Mouse (Mus musculus) gastrocnemius, adult 2 months (tissue): ENCODE results near the gene Ambp. TPM values are rescaled to one million over a fixed set of nuclear protein-coding genes. Genes with fewer than 3 reads are reported as not detected.
A peak's percentile ranks its signal among the peaks of the same experiment; 100 is the strongest.

Source experiments
- DNase-seq: peaks from one replicate; pipeline ENCODE4 v3.0.0; 2022
- H3K27ac ChIP-seq: fragments of 200-600 bp; 2 replicates; pipeline ENCODE4 v1.8.1; 2022; ENCODE audit warnings: mild to moderate bottlenecking
- H3K4me3 ChIP-seq: fragments of 200-600 bp; 2 replicates; pipeline ENCODE4 v1.8.1; 2022; ENCODE audit warnings: mild to moderate bottlenecking, moderate library complexity
- CTCF ChIP-seq: fragments of 200-600 bp; IDR thresholded peaks from 2 replicates; pipeline ENCODE4 v1.8.1; 2022; ENCODE audit warnings: antibody characterized with exemption, mild to moderate bottlenecking, moderate library complexity
- intact Hi-C: fragments of 180-260 bp; cut with DNase I; formaldehyde crosslinking; loops from one replicate; pipeline ENCODE4 v1.15.1; 2025
- total RNA-seq, 2 experiments: library from RNA; stranded (reverse); gene quantifications; 2 replicates each; pipeline ENCODE4 v1.2.3; 2021

Gene Ambp
- total RNA-seq, 2 experiments from 2014 or later: not detected

GRCm38 (mm10) chr4:63158192-63158591, 3.6 kb upstream of the Ambp start:
- DNase-seq: no peak
- Histone ChIP-seq H3K4me3 (no peak overlapping the region), H3K27ac (no peak overlapping the region)
- no peak for TF ChIP-seq CTCF
- intact Hi-C loops: loop anchor here (2.0 kb wide), 1 partner anchor 57 kb away; the partner anchor contains the start of gene Col27a1

DNA sequence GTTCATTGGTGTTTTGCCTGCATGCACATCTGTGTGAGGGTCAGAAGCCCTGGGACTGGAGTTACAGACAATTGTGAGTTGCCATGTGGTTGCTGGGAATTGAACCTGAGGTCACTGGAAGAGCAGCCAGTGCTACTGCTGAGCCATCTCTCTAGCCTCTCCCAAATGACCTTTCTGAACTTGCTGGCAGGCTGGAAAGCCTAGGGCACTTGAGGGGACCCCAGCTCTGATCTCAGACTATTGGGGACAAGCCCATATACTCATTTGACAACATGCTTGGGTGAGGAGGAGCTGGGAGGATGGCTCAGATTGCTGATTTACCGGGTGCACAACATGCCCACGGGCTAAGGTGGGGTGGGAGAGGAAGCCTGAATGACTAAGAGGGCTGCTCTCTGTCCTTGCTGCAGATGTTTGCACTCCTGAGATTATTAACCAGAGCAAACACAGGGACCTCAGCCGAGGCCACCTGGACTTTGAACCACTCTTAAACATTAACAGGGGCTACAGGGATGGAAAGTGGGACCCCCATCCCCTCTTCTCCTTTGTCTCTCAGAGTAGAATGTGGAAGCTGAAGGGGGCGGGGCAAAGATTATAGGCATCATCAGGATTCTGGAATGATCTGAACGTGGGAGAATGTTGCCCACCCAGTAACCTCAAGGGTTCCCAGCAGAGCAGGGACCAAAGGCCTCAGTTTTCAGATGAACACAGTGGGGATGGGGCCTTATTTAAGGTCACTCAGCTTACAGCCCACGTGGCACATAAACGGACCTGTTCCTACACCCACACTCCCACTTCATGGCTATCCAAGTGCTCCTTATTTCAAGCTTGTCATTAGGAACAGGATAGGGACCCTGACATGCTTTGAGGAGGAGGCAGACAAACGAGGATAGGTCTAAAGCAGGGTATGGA, 2.4 kb upstream of the Ambp start:
- Histone ChIP-seq H3K4me3 (no peak overlapping the region), H3K27ac (no peak overlapping the region)
- DNase-seq: no peak
- no peak for TF ChIP-seq CTCF
- intact Hi-C loops: no loop called here

DNA sequence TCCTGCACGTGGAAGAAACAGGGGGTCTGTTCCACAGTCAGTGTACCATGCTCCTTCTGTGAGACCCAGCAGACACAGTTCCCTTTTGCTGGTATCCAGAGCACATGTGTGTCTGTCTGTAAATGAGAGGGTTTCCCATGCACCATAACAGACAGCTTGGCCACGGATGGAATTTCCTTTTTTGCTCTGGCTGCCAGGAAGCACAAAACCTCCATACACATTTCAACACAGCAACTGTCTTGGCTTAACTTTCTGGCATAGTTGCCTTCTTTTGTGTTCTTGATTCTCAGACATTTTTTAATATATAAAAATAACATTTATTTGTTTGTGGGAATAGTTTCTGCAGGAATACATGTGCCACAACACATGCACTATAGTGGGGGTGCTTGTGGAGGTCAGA, 997 bp upstream of the Ambp start:
- no peak overlapping the region for H3K27ac ChIP-seq
- intact Hi-C loops: no loop called here
- no peak for DNase-seq
- no peak for TF ChIP-seq CTCF
- no peak overlapping the region for H3K4me3 ChIP-seq

- no peak overlapping the region for H3K4me3 ChIP-seq
- no peak for DNase-seq
- intact Hi-C loops: no loop called here
- H3K27ac ChIP-seq: no peak overlapping the region
- TF ChIP-seq CTCF: no peak
Observed at GRCm38 (mm10) chr4:63154028-63154427, 571 bp downstream of the Ambp start.

DNA sequence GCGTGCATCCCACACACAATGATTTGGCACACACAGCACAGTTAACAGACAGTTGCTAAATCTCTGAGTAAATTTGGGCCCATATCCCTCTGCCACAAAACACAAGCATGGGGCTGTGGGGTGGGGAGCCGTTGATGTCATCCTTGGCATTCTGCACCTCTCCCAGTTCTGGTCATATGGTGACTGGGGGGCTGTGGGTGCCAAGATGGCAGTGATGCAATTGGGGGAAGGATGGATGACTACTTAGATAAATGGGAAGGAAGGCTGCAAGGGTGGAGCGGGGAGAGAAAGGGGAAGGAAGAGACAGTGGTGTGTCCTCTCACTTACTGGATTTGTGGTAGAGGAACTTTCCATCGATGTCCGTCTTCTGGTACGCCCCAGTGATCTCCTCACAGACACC, 3.5 kb downstream of the Ambp start:
- no peak for DNase-seq
- H3K27ac ChIP-seq: no peak overlapping the region
- H3K4me3 ChIP-seq: no peak overlapping the region
- TF ChIP-seq CTCF: no peak
- intact Hi-C loops: no loop called here

GRCm38 (mm10) chr4:63147268-63147667, 7.3 kb downstream of the Ambp start:
- Histone ChIP-seq H3K4me3 (no peak overlapping the region), H3K27ac (no peak overlapping the region)
- no peak for TF ChIP-seq CTCF
- no peak for DNase-seq
- intact Hi-C loops: no loop called here

- Histone ChIP-seq H3K27ac (no peak overlapping the region), H3K4me3 (no peak overlapping the region)
- intact Hi-C loops: no loop called here
- peak; percentile 16; the same call in 1 of the 2 replicates for TF ChIP-seq CTCF
- DNase-seq: peak; percentile 78
Observed at GRCm38 (mm10) chr4:63129891-63130624, 24.5 kb downstream of the Ambp start.

- TF ChIP-seq CTCF: no peak
- H3K27ac ChIP-seq: no peak overlapping the region
- intact Hi-C loops: no loop called here
- no peak overlapping the region for H3K4me3 ChIP-seq
- no peak for DNase-seq
Observed at GRCm38 (mm10) chr4:63124861-63125466, 29.6 kb downstream of the Ambp start.

GRCm38 (mm10) chr4:63118639-63119437, 35.8 kb downstream of the Ambp start:
- Histone ChIP-seq H3K4me3 (no peak overlapping the region), H3K27ac (no peak overlapping the region)
- DNase-seq: peak; percentile 83
- TF ChIP-seq CTCF: no peak; the same call in 1 of the 2 replicates
- intact Hi-C loops: loop anchor here (1.0 to 10.0 kb wide), 3 partner anchors 177 to 334 kb away; no protein-coding TSS in a partner anchor

DNA sequence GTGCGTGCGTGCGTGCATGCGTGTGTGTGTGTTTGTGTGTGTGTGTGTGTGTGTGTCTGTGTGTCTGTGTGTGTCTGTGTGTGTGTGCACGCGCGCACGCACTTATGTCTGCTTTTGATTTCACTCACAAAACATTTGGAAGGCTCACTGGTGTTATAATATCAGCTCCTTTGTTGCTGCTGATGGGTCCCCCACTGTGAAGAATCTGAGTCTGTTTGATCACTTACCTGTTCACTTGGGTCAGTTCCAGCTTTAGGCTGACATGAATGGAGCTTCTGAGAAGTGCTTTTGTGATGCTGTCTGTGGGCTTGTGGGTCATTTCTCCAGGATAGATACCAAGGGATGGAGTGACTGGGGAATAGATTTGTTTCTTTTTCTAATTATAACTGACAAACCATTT, 48.9 kb downstream of the Ambp start:
- Histone ChIP-seq H3K4me3 (no peak overlapping the region), H3K27ac (no peak overlapping the region)
- no peak for DNase-seq
- intact Hi-C loops: no loop called here
- TF ChIP-seq CTCF: no peak

DNA sequence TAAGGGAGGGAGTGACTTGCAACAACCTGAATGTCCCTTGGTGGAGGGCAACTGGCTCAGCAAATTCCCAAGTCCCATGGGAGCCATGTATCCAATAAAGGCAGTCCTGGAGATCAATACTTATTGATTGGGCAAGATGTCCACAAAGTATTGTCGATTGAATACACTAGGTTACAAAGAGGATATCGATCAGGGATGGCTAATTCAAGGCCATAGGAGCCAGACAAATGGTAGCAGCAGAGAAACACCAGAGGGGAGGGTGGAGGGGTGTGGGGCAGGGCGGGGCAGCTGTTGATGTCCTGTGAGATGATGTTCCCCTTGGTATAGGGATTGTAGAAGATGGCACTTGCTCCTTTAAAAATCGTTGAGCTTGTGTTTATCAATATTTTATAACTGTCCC, 52.6 kb downstream of the Ambp start:
- TF ChIP-seq CTCF: no peak
- intact Hi-C loops: no loop called here
- Histone ChIP-seq H3K27ac (no peak overlapping the region), H3K4me3 (no peak overlapping the region)
- no peak for DNase-seq

DNA sequence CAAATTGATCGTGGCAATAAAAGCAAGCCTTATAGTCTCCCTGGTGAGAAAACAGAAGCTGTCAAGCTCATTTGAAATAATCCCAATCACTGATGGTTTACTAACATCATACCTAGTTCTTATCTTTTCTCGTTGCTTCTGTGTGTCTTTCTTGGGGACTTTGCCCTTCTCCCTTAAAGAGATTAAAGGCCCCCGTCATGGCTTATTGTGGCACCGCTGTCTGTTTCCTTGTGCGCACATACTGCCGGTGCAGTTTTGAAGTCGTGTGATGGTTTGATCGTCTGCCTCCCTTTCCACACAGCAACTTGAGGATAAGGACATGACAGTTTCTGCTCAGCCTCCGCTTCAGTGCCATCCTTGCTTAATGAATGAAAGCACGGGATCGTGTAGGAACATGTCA, 54.1 kb downstream of the Ambp start:
- no peak for DNase-seq
- TF ChIP-seq CTCF: no peak
- intact Hi-C loops: no loop called here
- Histone ChIP-seq H3K4me3 (no peak overlapping the region), H3K27ac (no peak overlapping the region)
